Mouse (Mus musculus) adrenal gland, postnatal 25 days (tissue): ENCODE results near the gene Desi2. TPM values are rescaled to one million over a fixed set of nuclear protein-coding genes. Genes with fewer than 3 reads are reported as not detected.
"Not testable (repeated sequence)": the region's sequence is repeated elsewhere in the genome, so short reads cannot be mapped to it uniquely, and the experiment has no call there.

Experiments
- DNase-seq: peaks from one replicate; pipeline ENCODE4 v3.0.0; 2021; ENCODE audit warnings: mixed read lengths
- long read RNA-seq: library from polyadenylated mRNA; stranded (forward); transcript quantifications from one replicate; pipeline ENCODE4 v2.0.0, GENCODE M21; 2021
- total RNA-seq: library from RNA; stranded (reverse); gene quantifications from 2 replicates; pipeline ENCODE4 v1.2.3, GENCODE M21; 2021

Desi2 gene
- 24.3 and 25.5 TPM in 2 replicates for total RNA-seq
- long read RNA-seq, full-length matches to known transcripts: 20 of 34 reads
- long read RNA-seq, partial matches to known transcripts: 1 of 34 reads
- long read RNA-seq, other reads (novel, unspliced or antisense): 13 of 34 reads

GRCm38 (mm10) chr1:178187216-178187791 lies at the start of gene Desi2:
Gene Desi2, plus strand, starts transcription at chr1:178187417.
- peak; percentile 90 for DNase-seq

GRCm38 (mm10) chr1:178146513-178146912 lies 40.7 kb upstream of the Desi2 start:
- not testable (repeated sequence) for DNase-seq

- DNase-seq: not testable (repeated sequence)
These were observed 40.3 kb upstream of the Desi2 start for GRCm38 (mm10) chr1:178146915-178147314.

- no peak for DNase-seq
These were observed 5.0 kb upstream of the Desi2 start for GRCm38 (mm10) chr1:178182251-178182650.

- no peak for DNase-seq
These were observed 1.6 kb upstream of the Desi2 start for GRCm38 (mm10) chr1:178185591-178185990.

GRCm38 (mm10) chr1:178187810-178188209 lies 593 bp downstream of the Desi2 start:
- not testable (repeated sequence) for DNase-seq

GRCm38 (mm10) chr1:178188386-178188785 lies 1.2 kb downstream of the Desi2 start:
- DNase-seq: no peak

- no peak for DNase-seq
These were observed 18.6 kb downstream of the Desi2 start for GRCm38 (mm10) chr1:178205701-178206325.

GRCm38 (mm10) chr1:178207856-178208255 lies 20.6 kb downstream of the Desi2 start:
- DNase-seq: not testable (repeated sequence)

- DNase-seq: no peak
These were observed 22.7 kb downstream of the Desi2 start for GRCm38 (mm10) chr1:178209966-178210365.

- no peak for DNase-seq
These were observed 29.9 kb downstream of the Desi2 start for GRCm38 (mm10) chr1:178217157-178217556.

- DNase-seq: no peak
These were observed 31.1 kb downstream of the Desi2 start for GRCm38 (mm10) chr1:178218305-178218704.

- no peak for DNase-seq
These were observed 32.2 kb downstream of the Desi2 start for GRCm38 (mm10) chr1:178219166-178220077.

GRCm38 (mm10) chr1:178228888-178229287 lies 41.7 kb downstream of the Desi2 start:
- not testable (repeated sequence) for DNase-seq

- DNase-seq: no peak
These were observed 46.9 kb downstream of the Desi2 start for GRCm38 (mm10) chr1:178234109-178234508.

- DNase-seq: no peak
These were observed 48.8 kb downstream of the Desi2 start for GRCm38 (mm10) chr1:178235919-178236466.

GRCm38 (mm10) chr1:178238676-178239075 lies 51.5 kb downstream of the Desi2 start:
- DNase-seq: no peak

- no peak for DNase-seq
These were observed 54.8 kb downstream of the Desi2 start for GRCm38 (mm10) chr1:178241884-178242508.

- DNase-seq: no peak
These were observed 61.0 kb downstream of the Desi2 start for GRCm38 (mm10) chr1:178248107-178248820.

- no peak for DNase-seq
These were observed 67.4 kb downstream of the Desi2 start for GRCm38 (mm10) chr1:178254598-178254997.

GRCm38 (mm10) chr1:178256351-178256750 lies 69.1 kb downstream of the Desi2 start:
- DNase-seq: no peak
